Mouse (Mus musculus) kidney, adult 2 months (tissue): Measurements from ENCODE around the gene Fam208b.

Experiments
- CTCF ChIP-seq: fragments of 200-500 bp; conservative IDR thresholded peaks from 2 replicates; pipeline ENCODE4 v1.5.1; 2011; ENCODE audit warnings: low read depth, mild to moderate bottlenecking, control low read depth, low read length, moderate library complexity, mixed read lengths; ENCODE audit not compliant: insufficient read depth, insufficient read length
- POLR2A ChIP-seq: fragments of 200-500 bp; IDR thresholded peaks from one replicate; pipeline ENCODE4 v1.6.1; 2011; ENCODE audit warnings: low read depth, low read length, control low read depth

DNA sequence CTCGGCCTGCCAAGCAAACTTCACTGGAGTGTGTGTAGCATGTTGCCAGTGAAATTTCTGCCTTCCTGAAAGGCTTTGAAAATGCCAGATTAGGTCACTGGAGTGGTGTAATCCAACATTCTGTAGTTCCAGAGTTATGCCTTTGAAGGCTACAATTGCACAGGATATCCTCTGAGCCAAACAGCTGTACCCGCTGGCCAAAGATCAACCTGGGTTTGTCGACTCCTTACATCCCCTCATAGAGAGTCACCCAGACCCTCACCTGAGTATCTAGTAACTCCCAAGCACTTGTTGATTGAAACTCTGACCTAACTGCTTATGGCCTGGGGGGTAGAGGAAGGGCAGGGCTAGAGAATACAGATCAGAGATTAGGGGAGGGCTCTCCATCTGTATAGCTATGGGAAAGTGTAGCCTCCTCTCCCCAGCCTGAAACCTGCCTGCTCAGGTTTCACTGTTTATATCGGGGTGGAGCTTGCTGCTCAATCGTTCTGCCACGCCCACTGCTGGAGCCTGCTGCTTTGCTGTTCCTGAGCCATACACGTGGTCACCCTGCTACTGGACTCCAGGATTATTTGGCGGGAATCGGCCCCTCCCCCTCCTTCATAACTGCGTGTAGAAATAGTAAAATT lies 79.1 kb downstream of the Fam208b start:
- TF ChIP-seq CTCF (no peak), POLR2A (no peak)
